Mouse (Mus musculus): ENCODE measurements around the gene Tial1.

The Tial1 gene

GRCm38 (mm10) chr7:128417226-128417929 is 44.1 kb downstream of the Tial1 start:
- DNase-seq (ENCODE audit: low read depth, low spot score) = no peak

- no peak for DNase-seq (ENCODE audit: low read depth, low spot score)
These were observed 44.9 kb downstream of the Tial1 start for GRCm38 (mm10) chr7:128416664-128417063.

GRCm38 (mm10) chr7:128414433-128414832 is 47.1 kb downstream of the Tial1 start:
- DNase-seq (ENCODE audit: low read depth, low spot score) = no peak

GRCm38 (mm10) chr7:128412071-128412833 is 49.3 kb downstream of the Tial1 start:
- no peak for DNase-seq (ENCODE audit: low read depth, low spot score)

- DNase-seq (ENCODE audit: low read depth, low spot score) = no peak
These were observed 50.7 kb downstream of the Tial1 start for GRCm38 (mm10) chr7:128410708-128411413.

GRCm38 (mm10) chr7:128408265-128408664 is 53.3 kb downstream of the Tial1 start:
- no peak for DNase-seq (ENCODE audit: low read depth, low spot score)

GRCm38 (mm10) chr7:128403988-128404387 is 57.5 kb downstream of the Tial1 start:
- no peak for DNase-seq (ENCODE audit: low read depth, low spot score)

- no peak for DNase-seq (ENCODE audit: low read depth, low spot score)
These were observed 57.9 kb downstream of the Tial1 start for GRCm38 (mm10) chr7:128403586-128403985.

- no peak for DNase-seq (ENCODE audit: low read depth, low spot score)
These were observed 58.4 kb downstream of the Tial1 start for GRCm38 (mm10) chr7:128403128-128403527.

- DNase-seq (ENCODE audit: low read depth, low spot score) = no peak
These were observed 58.9 kb downstream of the Tial1 start for GRCm38 (mm10) chr7:128402577-128402976.

- DNase-seq (ENCODE audit: low read depth, low spot score) = no peak
These were observed 62.9 kb downstream of the Tial1 start for GRCm38 (mm10) chr7:128398664-128399063.

- no peak for DNase-seq (ENCODE audit: low read depth, low spot score)
These were observed 64.5 kb downstream of the Tial1 start for GRCm38 (mm10) chr7:128397066-128397465.

- no peak for DNase-seq (ENCODE audit: low read depth, low spot score)
These were observed 67.8 kb downstream of the Tial1 start for GRCm38 (mm10) chr7:128393756-128394155.

- no peak for DNase-seq (ENCODE audit: low read depth, low spot score)
These were observed 68.6 kb downstream of the Tial1 start for GRCm38 (mm10) chr7:128392972-128393314.

- no peak for DNase-seq (ENCODE audit: low read depth, low spot score)
These were observed 69.2 kb downstream of the Tial1 start for GRCm38 (mm10) chr7:128392071-128392971.

GRCm38 (mm10) chr7:128391267-128392057 is 70.1 kb downstream of the Tial1 start:
- DNase-seq (ENCODE audit: low read depth, low spot score) = no peak
